Mouse (Mus musculus) kidney, postnatal 14 days (tissue): ENCODE data around the gene Tbx20.

Experiments used
- DNase-seq: peaks from one replicate; pipeline ENCODE4 v3.0.0; 2022; ENCODE audit warnings: mixed read lengths

Tbx20 gene

GRCm38 (mm10) chr9:24765572-24765971 is 8.5 kb downstream of the Tbx20 start:
- no peak for DNase-seq

GRCm38 (mm10) chr9:24760461-24760860 is 13.6 kb downstream of the Tbx20 start:
- no peak for DNase-seq

GRCm38 (mm10) chr9:24744958-24745357 is 29.1 kb downstream of the Tbx20 start:
- DNase-seq = no peak

- DNase-seq = no peak
These were observed 72.9 kb downstream of the Tbx20 start for GRCm38 (mm10) chr9:24701246-24701645.

- no peak for DNase-seq
These were observed 77.7 kb downstream of the Tbx20 start for GRCm38 (mm10) chr9:24696405-24696778.

- no peak for DNase-seq
These were observed 78.3 kb downstream of the Tbx20 start, which contains the start of gene Dpy19l2 for GRCm38 (mm10) chr9:24695700-24696404. TSS of gene Dpy19l2 (minus strand) at chr9:24696293.
